Mouse (Mus musculus): ENCODE measurements around the gene Il18. TPM values are rescaled to one million over a fixed set of nuclear protein-coding genes. Genes with fewer than 3 reads are reported as not detected.

The Il18 gene
- polyA plus RNA-seq, 1 experiment = 13.0 TPM

DNA sequence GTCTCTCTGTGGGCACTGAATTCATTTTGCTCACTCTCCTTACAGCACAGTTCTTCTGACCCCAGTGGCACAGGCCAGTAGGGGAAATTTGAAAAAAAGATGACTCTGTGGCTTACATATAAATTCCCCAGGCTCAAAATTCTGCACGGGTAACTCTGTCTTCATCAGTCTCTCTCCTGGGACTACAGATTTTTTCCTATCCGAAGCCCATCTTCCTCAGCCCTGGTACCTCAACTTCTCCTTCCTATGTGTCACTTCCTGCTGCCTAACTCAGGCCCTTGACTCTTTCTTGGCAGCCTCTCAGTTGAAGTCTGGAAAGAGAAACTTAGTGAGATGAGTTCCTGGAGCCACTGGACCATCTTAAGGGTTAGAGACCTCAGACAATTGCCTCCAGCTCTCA, 1.1 kb upstream of the Il18 start:
- TF ChIP-seq CTCF (IDR thresholded peaks at IDR 0.05; ENCODE audit: borderline replicate concordance, extremely low read depth, insufficient read depth, insufficient read length) = no peak
- no peak for TF ChIP-seq POLR2A (IDR thresholded peaks at IDR 0.05; ENCODE audit: borderline replicate concordance, extremely low read depth, insufficient read depth, insufficient read length, poor library complexity, severe bottlenecking)
- no peak for DNase-seq (ENCODE audit: low read depth)

DNA sequence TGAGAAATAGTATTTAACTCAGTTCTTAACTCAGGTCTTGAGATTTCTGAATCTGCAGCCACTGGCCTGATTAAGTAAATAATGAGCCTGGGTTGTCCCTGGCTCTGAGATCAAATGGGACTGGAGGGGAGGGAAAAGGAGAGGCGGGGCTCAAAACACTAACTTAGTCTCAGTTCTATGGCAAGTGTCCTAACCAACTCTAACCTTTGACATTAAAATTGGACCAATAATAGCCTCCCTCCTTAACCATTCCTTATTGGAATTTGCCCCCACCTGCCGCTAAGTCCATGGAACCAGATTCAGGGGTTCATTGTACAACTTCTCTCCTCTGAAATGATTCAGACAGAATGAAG, 443 bp downstream of the Il18 start, which contains the start of gene Bco2:
TSS of gene Bco2 (minus strand) at position 88 of the 353 bp plus-strand sequence.
- no peak for TF ChIP-seq CTCF (IDR thresholded peaks at IDR 0.05; ENCODE audit: borderline replicate concordance, extremely low read depth, insufficient read depth, insufficient read length)
- no peak for TF ChIP-seq POLR2A (IDR thresholded peaks at IDR 0.05; ENCODE audit: borderline replicate concordance, extremely low read depth, insufficient read depth, insufficient read length, poor library complexity, severe bottlenecking)
- DNase-seq (ENCODE audit: low read depth) = no peak

DNA sequence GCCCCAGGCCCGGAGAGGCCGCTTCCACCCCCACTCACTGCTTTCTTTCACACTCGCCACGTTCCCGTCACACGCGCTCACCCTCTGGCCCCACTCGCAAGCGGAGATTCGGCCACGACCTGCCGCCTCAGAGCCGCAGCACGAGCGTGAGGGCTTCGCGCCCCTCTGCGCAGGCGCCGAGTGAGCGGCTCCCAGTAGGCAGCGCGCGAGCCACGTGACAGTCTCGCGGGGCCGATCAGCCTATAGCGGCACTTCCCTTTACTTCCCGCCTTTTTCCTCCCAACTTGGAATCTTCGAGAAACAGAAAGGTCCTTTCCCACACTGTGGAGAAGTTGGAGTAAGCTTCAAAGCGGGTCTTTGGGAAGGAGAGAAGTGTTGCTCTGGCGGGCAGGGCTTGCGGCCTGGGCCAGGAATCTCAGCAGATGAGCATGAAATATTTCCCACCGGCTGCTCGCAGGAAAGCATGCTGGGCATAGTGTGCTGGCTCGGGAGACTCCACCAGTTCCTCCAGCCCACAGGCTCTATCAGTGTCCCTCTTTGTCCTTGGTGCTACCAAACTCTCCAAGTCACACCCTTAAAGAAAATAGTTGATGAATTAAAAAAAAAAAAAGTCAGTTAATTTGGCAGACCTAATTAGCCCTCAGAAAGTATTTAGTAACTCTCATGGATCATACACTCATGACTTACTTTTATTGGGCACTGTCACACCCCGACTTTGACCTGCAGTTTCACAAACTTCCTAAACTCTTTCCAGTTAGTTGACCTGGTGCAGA, 6.7 kb downstream of the Il18 start, which contains the start of gene Tex12:
TSS of gene Tex12 (minus strand) at position 181 of the 773 bp plus-strand sequence.
- no peak for TF ChIP-seq POLR2A (IDR thresholded peaks at IDR 0.05; ENCODE audit: borderline replicate concordance, extremely low read depth, insufficient read depth, insufficient read length, poor library complexity, severe bottlenecking)
- TF ChIP-seq CTCF (IDR thresholded peaks at IDR 0.05; ENCODE audit: borderline replicate concordance, extremely low read depth, insufficient read depth, insufficient read length) = no peak
- no peak for DNase-seq (ENCODE audit: low read depth)

DNA sequence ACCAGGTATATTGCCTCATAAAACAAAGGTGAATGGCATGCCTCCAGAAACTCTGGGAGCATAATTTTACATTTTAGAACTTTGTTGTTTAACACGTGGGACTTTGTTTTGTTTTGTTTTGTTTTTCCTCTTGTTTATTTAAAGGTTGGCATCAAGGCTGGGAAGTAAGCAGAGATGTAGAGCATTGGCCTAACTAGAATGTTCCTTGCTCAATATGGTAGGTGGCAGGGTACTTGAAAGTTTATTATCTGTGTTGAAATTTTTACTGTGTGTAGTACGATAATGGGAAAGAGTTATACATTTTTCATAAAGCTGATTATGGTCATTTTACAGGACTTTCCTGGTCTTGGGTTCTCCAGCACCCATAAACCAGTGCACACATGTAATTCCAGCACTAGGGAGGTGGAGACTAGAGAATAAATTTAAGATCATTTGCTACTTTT, 7.3 kb downstream of the Il18 start:
- no peak for DNase-seq (ENCODE audit: low read depth)
- TF ChIP-seq CTCF (IDR thresholded peaks at IDR 0.05; ENCODE audit: borderline replicate concordance, extremely low read depth, insufficient read depth, insufficient read length) (no peak), POLR2A (IDR thresholded peaks at IDR 0.05; ENCODE audit: borderline replicate concordance, extremely low read depth, insufficient read depth, insufficient read length, poor library complexity, severe bottlenecking) (no peak)

DNA sequence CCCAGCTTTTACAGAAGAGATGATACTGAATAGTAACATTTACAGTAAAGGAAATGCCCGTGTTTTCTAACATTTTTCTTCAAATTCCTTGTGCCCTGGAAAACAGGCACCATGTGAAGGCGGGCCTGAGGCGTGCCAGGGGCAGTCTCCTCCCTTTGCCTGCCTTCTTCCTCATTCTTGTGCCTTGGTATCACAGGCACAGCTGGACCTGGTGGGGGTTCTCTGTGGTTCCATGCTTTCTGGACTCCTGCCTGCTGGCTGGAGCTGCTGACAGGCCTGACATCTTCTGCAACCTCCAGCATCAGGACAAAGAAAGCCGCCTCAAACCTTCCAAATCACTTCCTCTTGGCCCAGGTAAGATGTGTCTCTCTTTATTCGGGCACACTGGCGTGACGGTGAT, 10.5 kb downstream of the Il18 start:
- TF ChIP-seq CTCF (IDR thresholded peaks at IDR 0.05; ENCODE audit: borderline replicate concordance, extremely low read depth, insufficient read depth, insufficient read length) (no peak), POLR2A (IDR thresholded peaks at IDR 0.05; ENCODE audit: borderline replicate concordance, extremely low read depth, insufficient read depth, insufficient read length, poor library complexity, severe bottlenecking) (no peak)
- DNase-seq (ENCODE audit: low read depth) = no peak

DNA sequence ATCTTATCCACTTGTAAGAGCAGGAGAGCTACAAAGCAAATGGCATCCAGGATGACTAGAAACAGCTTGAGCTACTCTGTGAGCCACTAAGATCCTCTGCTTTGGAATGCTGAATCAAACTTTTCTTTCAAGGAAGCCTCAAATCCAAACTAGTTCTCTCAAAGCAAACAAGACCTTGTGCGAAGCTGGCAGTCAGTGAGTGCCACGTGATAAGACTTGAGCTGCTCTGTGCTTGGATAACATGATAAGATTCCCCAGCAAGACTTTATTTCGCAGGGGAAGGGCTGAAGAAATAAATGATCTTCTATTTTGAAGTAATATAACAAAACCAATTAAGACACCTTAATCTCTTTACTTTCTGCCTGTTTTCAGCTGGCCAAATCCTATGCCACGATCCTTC, 11.3 kb downstream of the Il18 start:
- TF ChIP-seq CTCF (IDR thresholded peaks at IDR 0.05; ENCODE audit: borderline replicate concordance, extremely low read depth, insufficient read depth, insufficient read length) = no peak
- TF ChIP-seq POLR2A (IDR thresholded peaks at IDR 0.05; ENCODE audit: borderline replicate concordance, extremely low read depth, insufficient read depth, insufficient read length, poor library complexity, severe bottlenecking) = no peak
- DNase-seq (ENCODE audit: low read depth) = no peak

DNA sequence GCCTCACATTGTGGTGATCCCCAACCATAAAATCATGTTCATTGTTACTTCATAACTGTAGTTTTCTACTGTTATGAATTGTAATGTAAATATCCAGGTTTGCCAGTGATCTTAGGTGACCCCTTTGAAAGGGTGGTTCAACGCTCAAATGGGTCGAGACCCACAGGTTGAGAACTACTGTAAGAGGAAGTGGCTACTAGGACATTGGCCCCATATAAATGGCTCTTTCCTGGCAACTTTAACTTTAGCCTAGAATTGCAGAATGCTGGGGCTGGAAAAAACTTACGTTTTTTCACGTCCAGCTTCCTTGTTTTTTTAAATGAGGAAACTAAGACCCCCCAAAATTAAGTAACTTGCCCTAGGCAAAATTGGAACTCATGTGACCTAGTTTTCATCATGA, 12.7 kb downstream of the Il18 start:
- no peak for DNase-seq (ENCODE audit: low read depth)

DNA sequence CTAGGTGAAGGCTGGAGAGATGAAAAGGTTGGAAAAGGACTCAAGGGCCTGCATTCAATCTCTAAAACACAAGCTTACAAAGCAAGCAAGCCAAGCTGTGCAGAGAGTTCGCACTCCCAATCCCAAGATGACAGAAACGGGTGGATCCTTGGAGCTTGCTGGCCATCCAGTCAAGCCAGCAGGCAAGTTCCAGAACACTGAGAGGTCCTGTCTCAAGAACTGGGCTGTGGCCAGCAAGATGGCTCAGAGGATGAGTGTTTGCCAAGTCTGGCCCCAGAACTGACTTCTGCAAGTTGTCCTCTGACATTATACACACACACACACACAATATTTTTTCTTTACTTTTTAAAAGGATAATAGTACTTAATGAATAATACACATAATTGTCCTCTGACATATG, 13.3 kb downstream of the Il18 start:
- no peak for DNase-seq (ENCODE audit: low read depth)
- TF ChIP-seq CTCF (IDR thresholded peaks at IDR 0.05; ENCODE audit: borderline replicate concordance, extremely low read depth, insufficient read depth, insufficient read length) (no peak), POLR2A (IDR thresholded peaks at IDR 0.05; ENCODE audit: borderline replicate concordance, extremely low read depth, insufficient read depth, insufficient read length, poor library complexity, severe bottlenecking) (no peak)

More for the DNA sequence above, 12.7 kb downstream of the Il18 start:
- TF ChIP-seq CTCF (IDR thresholded peaks at IDR 0.05; ENCODE audit: borderline replicate concordance, extremely low read depth, insufficient read depth, insufficient read length) (no peak), POLR2A (IDR thresholded peaks at IDR 0.05; ENCODE audit: borderline replicate concordance, extremely low read depth, insufficient read depth, insufficient read length, poor library complexity, severe bottlenecking) (no peak)

DNA sequence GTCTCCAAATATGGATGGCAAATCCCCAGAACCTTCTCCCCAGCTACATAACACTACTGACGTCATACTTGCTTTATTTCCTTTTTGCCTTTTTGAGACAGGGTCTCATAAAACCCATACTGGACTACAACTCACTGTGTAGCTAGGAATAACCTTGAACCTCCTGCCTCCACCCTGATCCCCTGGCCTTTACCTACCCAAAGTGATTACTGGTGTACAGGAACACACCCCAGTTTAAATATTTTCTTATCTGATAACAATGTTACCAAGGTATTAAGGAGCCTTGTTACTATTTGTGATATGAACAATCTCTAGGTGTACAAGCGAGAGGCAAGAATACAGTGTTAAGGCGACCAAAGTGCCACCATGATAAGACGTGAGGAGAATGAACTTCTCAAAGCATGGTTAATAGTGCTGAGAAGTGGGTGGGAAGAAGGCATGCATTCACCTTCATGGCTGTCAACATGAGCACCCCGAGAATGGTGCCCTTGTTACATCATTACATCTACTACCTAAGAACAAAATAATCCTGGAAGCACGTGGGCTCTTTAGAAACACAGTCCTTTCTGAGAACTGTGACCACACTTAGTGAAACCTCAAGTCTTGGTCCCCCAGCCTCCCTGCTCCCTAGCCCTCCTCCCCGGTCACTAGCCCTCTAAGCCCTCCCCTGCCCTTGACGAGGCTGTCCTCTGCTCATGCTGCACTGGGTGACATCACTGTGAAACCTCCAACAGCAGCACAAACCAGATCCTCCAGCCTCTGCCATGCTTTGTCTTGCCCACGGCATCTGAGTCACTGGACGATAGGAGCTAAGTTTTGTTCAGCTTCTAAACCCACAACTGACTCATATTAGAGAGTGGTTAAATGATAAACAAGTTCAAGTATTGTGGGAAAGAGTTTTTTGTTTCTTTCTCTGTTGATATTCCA, 15.2 kb downstream of the Il18 start:
- DNase-seq (ENCODE audit: low read depth) = no peak

DNA sequence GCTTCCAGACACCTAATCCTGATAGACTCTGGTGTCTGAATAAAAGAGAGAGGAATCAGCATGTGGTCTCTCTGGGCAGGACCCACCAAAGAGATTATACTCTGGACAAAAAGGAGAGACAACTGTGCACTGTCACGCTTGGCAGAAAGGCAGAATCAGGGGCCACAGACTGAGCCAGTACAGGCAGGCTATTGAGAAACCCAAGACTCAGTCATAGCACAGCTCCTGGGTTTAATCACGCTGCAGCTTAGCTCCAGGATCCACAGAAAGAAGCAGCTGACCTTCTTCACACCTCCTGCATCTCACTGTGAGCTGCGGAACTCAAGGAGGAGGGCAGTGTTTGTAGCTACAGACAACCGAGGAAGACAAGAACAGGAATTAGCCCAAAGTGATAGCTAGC, 25.7 kb downstream of the Il18 start:
- TF ChIP-seq CTCF (IDR thresholded peaks at IDR 0.05; ENCODE audit: borderline replicate concordance, extremely low read depth, insufficient read depth, insufficient read length) = no peak
- TF ChIP-seq POLR2A (IDR thresholded peaks at IDR 0.05; ENCODE audit: borderline replicate concordance, extremely low read depth, insufficient read depth, insufficient read length, poor library complexity, severe bottlenecking) = no peak
- DNase-seq (ENCODE audit: low read depth) = no peak

More for the DNA sequence above, 15.2 kb downstream of the Il18 start:
- TF ChIP-seq CTCF (IDR thresholded peaks at IDR 0.05; ENCODE audit: borderline replicate concordance, extremely low read depth, insufficient read depth, insufficient read length) (no peak), POLR2A (IDR thresholded peaks at IDR 0.05; ENCODE audit: borderline replicate concordance, extremely low read depth, insufficient read depth, insufficient read length, poor library complexity, severe bottlenecking) (no peak)

DNA sequence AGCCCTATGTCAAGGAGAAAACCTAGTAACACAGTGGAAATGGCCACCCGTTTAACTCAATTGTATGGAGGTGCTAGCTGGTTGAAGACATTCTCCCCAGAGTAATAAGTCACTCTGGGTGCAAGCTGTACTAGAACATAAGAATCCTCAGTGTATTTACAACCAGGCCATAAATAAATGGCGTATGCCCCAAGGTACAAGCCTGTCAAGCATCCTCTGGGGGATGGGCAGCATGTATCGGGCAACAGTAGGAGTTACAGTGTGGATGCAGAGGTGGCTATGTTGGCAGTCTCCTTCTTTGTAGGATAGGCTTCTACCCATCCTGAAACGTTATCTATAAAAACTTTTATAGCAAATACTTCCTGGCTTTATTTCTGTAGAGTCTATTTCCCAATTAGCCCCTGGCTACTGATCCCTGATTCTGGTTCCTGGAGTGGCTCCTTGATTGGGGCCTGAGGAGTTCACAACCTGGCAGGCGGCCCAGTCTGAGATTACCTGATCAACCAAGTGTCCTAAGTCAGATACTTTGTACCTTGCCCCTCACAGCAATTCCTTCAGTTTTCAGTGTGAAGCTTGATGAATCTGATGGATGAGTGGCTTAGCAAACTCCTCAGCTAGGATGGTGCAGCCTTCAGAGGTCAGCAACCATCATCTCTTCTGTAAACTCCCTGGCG, 30.7 kb downstream of the Il18 start:
- no peak for DNase-seq (ENCODE audit: low read depth)
- TF ChIP-seq POLR2A (IDR thresholded peaks at IDR 0.05; ENCODE audit: borderline replicate concordance, extremely low read depth, insufficient read depth, insufficient read length, poor library complexity, severe bottlenecking) (no peak), CTCF (IDR thresholded peaks at IDR 0.05; ENCODE audit: borderline replicate concordance, extremely low read depth, insufficient read depth, insufficient read length) (no peak)

Data from brain, embryonic 14.5 days (tissue).